Mouse (Mus musculus): ENCODE measurements around the gene Pde8b. TPM values are rescaled to one million over a fixed set of nuclear protein-coding genes. Genes with fewer than 3 reads are reported as not detected.

Gene Pde8b
- 5.9 and 6.6 TPM in 2 replicates for polyA plus RNA-seq (2015; fragmentation: Nextera tagmentation; extraction: Ambion mirVana)

DNA sequence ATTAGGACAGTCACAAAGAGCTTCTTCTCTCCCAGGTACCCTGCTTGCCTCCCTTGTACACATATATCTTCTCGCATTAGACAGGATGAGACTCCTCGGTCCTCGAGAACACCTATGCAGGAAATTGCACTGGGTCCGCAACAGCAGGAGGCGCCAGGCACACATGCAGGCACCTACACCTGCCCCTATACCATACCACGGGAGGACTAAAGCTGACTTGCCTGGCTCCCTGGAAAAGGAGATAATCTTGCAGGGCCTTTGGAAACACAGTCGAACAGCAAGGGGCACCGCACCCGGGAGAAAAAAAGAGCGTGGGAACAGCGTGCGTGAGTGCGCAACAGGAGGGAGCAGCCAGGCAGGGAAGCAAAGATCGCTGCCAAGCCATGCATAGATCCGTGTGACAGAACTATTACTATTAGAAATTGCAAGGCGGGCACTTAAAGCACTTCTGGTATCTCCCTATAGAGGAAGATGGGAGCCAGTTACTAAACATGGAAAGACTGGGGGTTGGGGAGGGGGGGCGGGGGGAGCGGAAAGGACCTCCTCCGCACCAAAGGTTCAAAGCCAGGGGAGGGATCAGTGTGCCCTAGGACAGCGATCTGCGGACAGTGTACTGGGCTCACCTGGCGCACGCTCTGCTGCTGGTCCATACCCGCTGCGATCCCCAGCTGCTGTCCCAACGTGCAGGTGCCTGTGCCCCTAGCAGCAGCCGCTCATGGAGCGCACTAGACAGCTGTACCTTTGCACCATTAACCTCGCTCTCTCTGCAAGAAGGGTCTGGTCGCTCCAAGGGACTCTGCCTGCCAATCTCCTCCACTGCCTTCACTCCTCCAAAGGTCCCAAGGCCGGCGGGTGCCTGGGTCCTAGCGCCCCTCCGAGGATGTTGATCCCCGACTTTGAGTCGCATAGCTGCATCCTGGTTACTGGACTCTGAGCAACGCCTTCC is at the start of gene Pde8b:
Gene Pde8b (minus strand): TSS at position 826 of the 946 bp plus-strand sequence.
- Histone ChIP-seq H3K36me3 (no peaks in the 10 kb centered on the region), H3K27me3 (peaks cover 28% of the 10 kb centered on the region), H3K9ac (no peak within 1 kb of the TSS), H3K9me3 (no peaks in the 10 kb centered on the region), H3K4me1 (no peaks in the 10 kb centered on the region), H3K4me3 (peak within 1 kb of the TSS; percentile 34), H3K4me2 (peak within 1 kb of the TSS; percentile 55), H3K27ac (no peak within 1 kb of the TSS)
- no peak for ATAC-seq (ENCODE audit: borderline replicate concordance, extremely low read depth, low FRiP score, low TSS enrichment)
- 3% methylated on average over 37 of the region's 37 CpGs for WGBS

DNA sequence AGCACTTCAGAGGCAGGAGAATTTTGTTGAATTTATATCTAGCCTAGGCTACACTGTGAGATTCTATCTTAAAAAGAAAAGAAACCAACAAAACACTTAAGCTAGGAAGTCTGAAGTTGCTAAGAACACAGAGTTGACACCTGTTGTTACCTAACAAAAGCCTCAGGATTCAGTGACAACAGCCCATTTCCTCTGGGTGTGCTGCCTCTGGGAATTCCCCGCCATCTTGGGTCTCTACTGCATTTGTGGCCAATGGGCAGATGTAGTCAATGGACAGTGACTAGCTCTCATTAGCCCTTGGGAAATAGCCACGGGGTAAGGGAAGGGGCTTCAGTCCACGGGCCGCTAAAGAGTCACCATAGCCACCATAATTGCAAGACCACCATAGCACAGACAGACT is 41.8 kb upstream of the Pde8b start:
- Histone ChIP-seq H3K27me3 (no peaks in the 10 kb centered on the region), H3K27ac (no peak overlapping the region), H3K4me1 (no peaks in the 10 kb centered on the region), H3K4me3 (no peak overlapping the region), H3K36me3 (no peaks in the 10 kb centered on the region), H3K9ac (no peak overlapping the region), H3K4me2 (no peak overlapping the region), H3K9me3 (no peaks in the 10 kb centered on the region)
- 85% methylated on average over 4 of the region's 4 CpGs for WGBS
- ATAC-seq (ENCODE audit: borderline replicate concordance, extremely low read depth, low FRiP score, low TSS enrichment): no peak

DNA sequence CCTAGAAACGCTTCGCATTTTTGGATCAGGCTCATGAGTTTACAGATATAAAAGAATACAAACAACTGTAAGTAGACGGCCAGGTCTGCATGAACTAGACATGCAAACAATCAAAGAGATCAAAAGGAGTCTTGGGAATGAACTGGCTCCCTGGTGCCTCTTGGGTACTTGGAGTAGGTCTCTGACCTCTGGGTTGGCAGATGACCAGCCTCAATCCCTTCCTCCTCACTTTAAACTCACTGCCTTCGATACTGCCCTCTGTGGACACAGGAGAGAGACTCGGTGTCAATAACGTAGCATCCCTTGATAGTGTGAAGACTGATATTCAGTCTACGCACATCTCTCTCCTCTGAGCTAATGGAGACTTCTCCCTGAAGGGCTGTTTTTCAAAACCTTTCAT is 37.9 kb upstream of the Pde8b start:
- no peak overlapping the region for H3K9ac ChIP-seq
- WGBS: 58% methylated on average over 7 of the region's 7 CpGs
- no peak overlapping the region for H3K4me2 ChIP-seq
- no peak for ATAC-seq (ENCODE audit: borderline replicate concordance, extremely low read depth, low FRiP score, low TSS enrichment)
- H3K4me1 ChIP-seq: no peaks in the 10 kb centered on the region
- H3K27ac ChIP-seq: no peak overlapping the region
- H3K4me3 ChIP-seq: no peak overlapping the region
- H3K27me3 ChIP-seq: no peaks in the 10 kb centered on the region
- H3K9me3 ChIP-seq: no peaks in the 10 kb centered on the region
- no peaks in the 10 kb centered on the region for H3K36me3 ChIP-seq

DNA sequence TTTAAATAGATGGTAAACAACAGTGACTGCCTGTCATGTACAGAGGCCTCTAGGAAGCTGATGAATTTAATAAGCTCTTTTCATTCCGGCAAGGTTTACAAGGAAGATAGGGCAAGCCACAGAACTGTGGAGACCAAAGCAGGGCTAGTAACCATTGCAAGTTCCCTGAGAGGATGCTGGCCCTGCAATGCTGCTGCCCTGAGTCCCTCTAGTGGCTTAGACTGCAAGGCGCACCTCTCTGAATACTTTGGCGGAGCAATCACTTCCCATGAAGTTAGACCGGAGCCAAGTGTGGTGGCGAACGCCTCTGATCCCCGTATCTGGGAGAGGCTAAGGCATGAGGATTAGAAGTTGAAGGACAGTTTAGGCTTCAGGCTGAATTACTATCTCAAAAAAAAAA is 36.9 kb upstream of the Pde8b start:
- no peaks in the 10 kb centered on the region for H3K4me1 ChIP-seq
- no peaks in the 10 kb centered on the region for H3K27me3 ChIP-seq
- no peak overlapping the region for H3K4me2 ChIP-seq
- H3K4me3 ChIP-seq: no peak overlapping the region
- H3K27ac ChIP-seq: no peak overlapping the region
- H3K36me3 ChIP-seq: no peaks in the 10 kb centered on the region
- no peaks in the 10 kb centered on the region for H3K9me3 ChIP-seq
- no peak overlapping the region for H3K9ac ChIP-seq
- ATAC-seq (ENCODE audit: borderline replicate concordance, extremely low read depth, low FRiP score, low TSS enrichment): peak; percentile 75; the same call in 1 of the 2 replicates
- 4% methylated on average over 7 of the region's 7 CpGs for WGBS

- Histone ChIP-seq H3K27me3 (no peaks in the 10 kb centered on the region), H3K4me3 (no peak overlapping the region), H3K9me3 (no peaks in the 10 kb centered on the region), H3K36me3 (no peaks in the 10 kb centered on the region), H3K4me1 (peaks cover 8% of the 10 kb centered on the region; the same call in 1 of the 2 replicates), H3K9ac (no peak overlapping the region), H3K27ac (no peak overlapping the region), H3K4me2 (no peak overlapping the region)
- ATAC-seq (ENCODE audit: borderline replicate concordance, extremely low read depth, low FRiP score, low TSS enrichment): peak; percentile 88
- WGBS: 34% methylated on average over 4 of the region's 7 CpGs
Observed at GRCm38 (mm10) chr13:95281740-95282673, 31.9 kb upstream of the Pde8b start.

DNA sequence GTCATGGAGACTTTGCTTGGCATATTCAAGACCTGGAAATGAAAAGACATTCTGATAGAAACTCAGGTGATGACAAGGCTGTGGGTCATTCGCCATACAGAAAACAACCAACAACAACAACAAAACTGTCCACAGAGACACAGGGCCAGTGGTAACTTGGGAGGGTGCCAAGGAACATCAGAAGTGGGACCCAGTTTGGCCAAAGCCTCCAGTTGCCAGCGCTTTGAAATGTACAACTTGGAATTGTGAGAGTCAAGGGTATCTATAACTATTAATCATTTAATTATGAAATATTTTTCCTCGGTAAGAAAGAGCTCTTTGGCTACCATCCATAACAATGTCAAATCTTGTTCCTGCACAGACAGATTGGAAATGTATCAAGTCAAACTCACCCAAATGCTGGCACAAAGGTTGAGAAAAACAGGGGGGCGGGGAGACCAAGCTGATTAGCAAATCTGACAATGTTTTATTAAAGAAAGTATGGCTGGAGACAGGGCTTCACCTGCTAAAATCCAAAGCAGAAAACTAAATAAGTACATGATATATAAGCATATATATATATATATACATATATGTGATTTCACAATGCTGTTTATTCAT is 28.4 kb upstream of the Pde8b start:
- H3K9ac ChIP-seq: no peak overlapping the region
- no peak overlapping the region for H3K27ac ChIP-seq
- H3K4me3 ChIP-seq: no peak overlapping the region
- no peak overlapping the region for H3K4me2 ChIP-seq
- 65% methylated on average over 4 of the region's 4 CpGs for WGBS
- ATAC-seq (ENCODE audit: borderline replicate concordance, extremely low read depth, low FRiP score, low TSS enrichment): no peak
- no peaks in the 10 kb centered on the region for H3K27me3 ChIP-seq
- no peaks in the 10 kb centered on the region for H3K9me3 ChIP-seq
- H3K36me3 ChIP-seq: no peaks in the 10 kb centered on the region
- H3K4me1 ChIP-seq: peaks cover 11% of the 10 kb centered on the region

GRCm38 (mm10) chr13:95264691-95265090 is 14.6 kb upstream of the Pde8b start:
- Histone ChIP-seq H3K36me3 (no peaks in the 10 kb centered on the region), H3K27ac (no peak overlapping the region), H3K9ac (no peak overlapping the region), H3K4me1 (no peaks in the 10 kb centered on the region), H3K4me2 (no peak overlapping the region), H3K9me3 (no peaks in the 10 kb centered on the region), H3K4me3 (no peak overlapping the region), H3K27me3 (no peaks in the 10 kb centered on the region)
- no peak for ATAC-seq (ENCODE audit: borderline replicate concordance, extremely low read depth, low FRiP score, low TSS enrichment)
- 78% methylated on average over 5 of the region's 5 CpGs for WGBS

DNA sequence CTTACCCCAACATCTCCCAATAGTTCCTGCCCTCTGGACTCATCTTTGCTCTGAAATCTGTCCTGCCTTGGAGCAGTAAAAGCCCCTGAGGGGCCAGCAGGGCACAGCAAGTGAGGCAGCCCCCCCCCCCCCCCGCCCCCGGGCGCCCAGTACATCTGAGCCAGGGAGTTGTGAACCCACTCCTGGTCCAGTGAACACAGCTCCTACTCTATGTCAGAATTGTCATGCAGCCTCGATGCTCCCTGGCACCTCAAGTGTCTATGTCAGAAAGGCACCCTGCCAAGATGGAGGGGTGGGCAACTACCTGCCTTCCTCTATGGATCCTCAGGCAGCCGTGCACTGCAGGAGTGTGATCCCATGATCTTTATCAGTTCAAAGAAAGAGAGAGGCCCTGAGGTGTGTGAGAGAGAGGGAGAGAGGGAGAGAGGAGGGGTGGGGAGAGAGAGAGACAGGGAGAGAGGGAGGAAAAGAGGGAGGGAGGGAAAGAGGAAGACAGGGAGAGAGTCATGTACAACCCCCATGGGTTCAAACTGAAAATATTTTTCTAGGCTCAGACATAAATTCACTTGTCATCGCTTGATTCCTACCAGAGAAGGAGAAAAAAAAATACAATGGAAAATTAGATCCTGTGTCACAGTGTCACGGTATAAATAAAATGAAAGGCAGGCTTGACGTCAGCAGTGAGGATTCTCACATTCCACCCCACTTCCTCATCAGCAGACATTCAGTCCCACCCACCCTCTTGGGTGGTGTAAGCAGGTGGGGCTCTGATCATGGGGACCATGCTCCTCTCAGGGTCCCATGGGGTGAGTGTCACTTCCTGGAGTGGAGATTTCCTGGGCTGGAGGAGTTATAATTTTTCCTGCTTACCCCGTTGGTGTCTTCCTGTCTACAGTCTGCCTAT is 11.0 kb upstream of the Pde8b start:
- Histone ChIP-seq H3K9me3 (no peaks in the 10 kb centered on the region), H3K4me3 (no peak overlapping the region), H3K4me2 (no peak overlapping the region), H3K27ac (no peak overlapping the region), H3K4me1 (no peaks in the 10 kb centered on the region), H3K36me3 (no peaks in the 10 kb centered on the region), H3K9ac (no peak overlapping the region), H3K27me3 (no peaks in the 10 kb centered on the region)
- no peak for ATAC-seq (ENCODE audit: borderline replicate concordance, extremely low read depth, low FRiP score, low TSS enrichment)
- WGBS: 46% methylated on average over 9 of the region's 9 CpGs

DNA sequence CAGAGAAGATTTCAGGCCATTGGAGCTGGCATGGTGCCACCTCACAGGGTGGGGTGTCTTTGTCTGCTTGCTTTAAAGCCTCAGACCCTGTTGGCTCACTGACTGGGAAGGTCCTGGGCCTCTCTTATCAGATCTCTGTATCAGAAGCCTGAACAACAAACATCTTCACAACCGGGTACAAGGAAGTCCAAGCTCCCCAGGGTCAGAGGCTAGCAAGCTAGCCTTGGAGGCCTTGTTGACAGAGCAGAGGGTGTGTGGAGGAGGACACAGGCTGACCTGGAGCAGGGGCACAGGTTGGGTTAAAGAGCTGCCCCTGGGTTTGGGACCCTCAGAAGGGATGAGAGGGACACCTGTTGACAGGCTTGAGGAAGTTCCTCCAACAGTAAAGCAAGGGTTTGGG is 10.3 kb upstream of the Pde8b start:
- Histone ChIP-seq H3K27ac (no peak overlapping the region), H3K4me2 (no peak overlapping the region), H3K27me3 (no peaks in the 10 kb centered on the region), H3K9ac (no peak overlapping the region), H3K9me3 (no peaks in the 10 kb centered on the region), H3K4me1 (no peaks in the 10 kb centered on the region), H3K4me3 (no peak overlapping the region), H3K36me3 (no peaks in the 10 kb centered on the region)
- no peak for ATAC-seq (ENCODE audit: borderline replicate concordance, extremely low read depth, low FRiP score, low TSS enrichment)
- 4% methylated on average over 1 of the region's 1 CpGs for WGBS

DNA sequence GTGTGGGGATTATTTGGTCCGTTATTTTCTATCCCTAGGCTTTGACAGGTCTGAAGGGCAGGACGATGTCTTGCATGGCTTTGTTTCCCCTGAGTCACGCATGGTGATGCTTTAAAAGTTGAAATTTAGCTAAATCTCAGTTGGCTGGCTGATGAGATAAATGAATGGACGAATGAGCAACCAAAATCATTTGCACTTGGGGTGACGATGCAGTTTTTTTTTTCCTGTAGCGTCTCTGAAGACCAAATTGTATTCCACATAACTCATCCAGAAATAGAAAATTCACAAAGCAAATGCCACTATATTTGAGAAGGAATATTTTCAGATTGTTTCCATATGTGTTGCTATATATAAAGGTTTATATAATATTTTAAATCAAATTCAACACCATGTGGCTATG is 6.9 kb upstream of the Pde8b start:
- no peaks in the 10 kb centered on the region for H3K9me3 ChIP-seq
- no peak overlapping the region for H3K4me3 ChIP-seq
- H3K27ac ChIP-seq: no peak overlapping the region
- 82% methylated on average over 6 of the region's 6 CpGs for WGBS
- no peaks in the 10 kb centered on the region for H3K27me3 ChIP-seq
- no peak overlapping the region for H3K9ac ChIP-seq
- no peak overlapping the region for H3K4me2 ChIP-seq
- ATAC-seq (ENCODE audit: borderline replicate concordance, extremely low read depth, low FRiP score, low TSS enrichment): no peak
- no peaks in the 10 kb centered on the region for H3K4me1 ChIP-seq
- H3K36me3 ChIP-seq: no peaks in the 10 kb centered on the region

DNA sequence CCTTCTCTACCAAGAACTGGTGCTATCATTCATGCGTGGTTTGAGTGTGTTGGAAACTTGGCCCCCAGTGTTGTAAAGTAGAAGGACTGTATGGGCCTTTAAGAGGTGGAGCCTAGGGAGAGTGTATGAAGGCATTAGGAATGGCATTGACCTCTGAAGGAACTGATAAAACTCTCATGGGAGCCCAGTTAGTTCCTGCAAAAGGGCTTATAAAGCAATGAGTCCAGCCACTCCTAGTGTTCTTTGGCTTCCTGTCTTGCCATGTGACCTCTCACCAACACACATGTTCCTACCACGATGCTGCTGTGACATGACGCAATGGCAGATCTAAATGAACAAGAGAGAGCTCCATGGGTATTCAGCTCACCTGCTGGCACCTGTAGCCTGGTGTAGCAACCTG is 4.9 kb upstream of the Pde8b start:
- no peak for ATAC-seq (ENCODE audit: borderline replicate concordance, extremely low read depth, low FRiP score, low TSS enrichment)
- H3K9me3 ChIP-seq: no peaks in the 10 kb centered on the region
- no peak overlapping the region for H3K27ac ChIP-seq
- no peak overlapping the region for H3K4me2 ChIP-seq
- H3K4me3 ChIP-seq: no peak overlapping the region
- no peak overlapping the region for H3K9ac ChIP-seq
- peaks cover 13% of the 10 kb centered on the region for H3K27me3 ChIP-seq
- WGBS: 81% methylated on average over 3 of the region's 3 CpGs
- H3K36me3 ChIP-seq: no peaks in the 10 kb centered on the region
- no peaks in the 10 kb centered on the region for H3K4me1 ChIP-seq

Data from lung, embryonic 15.5 days (tissue).